Mouse (Mus musculus) forebrain, embryonic 11.5 days (tissue): ENCODE measurements around the gene Spag6. TPM values are rescaled to one million over a fixed set of nuclear protein-coding genes. Genes with fewer than 3 reads are reported as not detected.

Experiments used
- ATAC-seq: fragments of 200-750 bp; cut with Nextera tagmentation; replicated peaks from 2 replicates; pipeline ENCODE4 v1.8.0; 2017; ENCODE audit warnings: moderate TSS enrichment; ENCODE audit not compliant: low FRiP score
- DNase-seq: peaks from one replicate; pipeline ENCODE4 v3.0.0-alpha.2; 2017; ENCODE audit warnings: low spot score
- H3K27ac ChIP-seq: fragments of 300-500 bp; sonication (generic); 2 replicates; pipeline ENCODE4 v1.5.1; 2014; ENCODE audit warnings: low read depth, low read length
- H3K27me3 ChIP-seq: fragments of 300-500 bp; sonication (generic); 2 replicates; pipeline ENCODE4 v1.6.1; 2014; ENCODE audit warnings: mild to moderate bottlenecking, low read length, mixed read lengths; ENCODE audit not compliant: control insufficient read depth, insufficient read depth
- H3K36me3 ChIP-seq: fragments of 300-500 bp; sonication (generic); 2 replicates; pipeline ENCODE4 v1.6.1; 2014; ENCODE audit warnings: mild to moderate bottlenecking, low read length, moderate library complexity, mixed read lengths; ENCODE audit not compliant: control insufficient read depth, insufficient read depth
- H3K4me1 ChIP-seq: fragments of 300-500 bp; sonication (generic); replicated peaks from 2 replicates; pipeline ENCODE4 v1.6.1; 2014; ENCODE audit warnings: low read length, mixed read lengths; ENCODE audit not compliant: control insufficient read depth, insufficient read depth
- H3K4me2 ChIP-seq: fragments of 300-500 bp; sonication (generic); 2 replicates; pipeline ENCODE4 v1.6.1; 2014; ENCODE audit warnings: low read depth, mild to moderate bottlenecking, low read length, moderate library complexity, mixed read lengths; ENCODE audit not compliant: severe bottlenecking
- H3K4me3 ChIP-seq: fragments of 300-500 bp; sonication (generic); 2 replicates; pipeline ENCODE4 v1.5.1; 2014; ENCODE audit warnings: low read depth, low read length
- H3K9ac ChIP-seq: fragments of 300-500 bp; sonication (generic); 2 replicates; pipeline ENCODE4 v1.6.1; 2014; ENCODE audit warnings: low read length
- H3K9me3 ChIP-seq: fragments of 300-500 bp; sonication (generic); 2 replicates; pipeline ENCODE4 v1.6.1; 2016; ENCODE audit warnings: low read length, mixed read lengths; ENCODE audit not compliant: control insufficient read depth
- WGBS: fragments of 180-500 bp; shearing (Covaris S2); extraction: QIAGEN DNeasy Blood & Tissue Kit; methylation state at CpG from one replicate; pipeline ENCODE4 v1.1.7; 2014; 5-methylcytosine and 5-hydroxymethylcytosine counted together
- polyA plus RNA-seq: library from polyadenylated mRNA; unstranded; fragments of >200 nt; fragmentation: Nextera tagmentation; extraction: Ambion mirVana; gene quantifications from 2 replicates; pipeline ENCODE4 v1.2.1, GENCODE M21; 2014

The Spag6 gene
- polyA plus RNA-seq, 1 experiment from 2014 or later: 0.44 TPM

- no peaks in the 10 kb centered on the region for H3K36me3 ChIP-seq
- no peak overlapping the region for H3K27ac ChIP-seq
- no peak for DNase-seq
- no peak overlapping the region for H3K9ac ChIP-seq
- H3K27me3 ChIP-seq: peaks cover 14% of the 10 kb centered on the region
- WGBS: 87% methylated on average over 7 of the region's 7 CpGs
- H3K9me3 ChIP-seq: no peaks in the 10 kb centered on the region
- H3K4me1 ChIP-seq: peaks cover 7% of the 10 kb centered on the region
- no peak overlapping the region for H3K4me3 ChIP-seq
- no peak overlapping the region for H3K4me2 ChIP-seq
- ATAC-seq: no peak
These were observed 87.5 kb downstream of the Spag6 start for GRCm38 (mm10) chr2:18781296-18781695.

- H3K36me3 ChIP-seq: no peaks in the 10 kb centered on the region
- H3K9ac ChIP-seq: no peak overlapping the region
- ATAC-seq: no peak
- H3K27ac ChIP-seq: no peak overlapping the region
- DNase-seq: no peak
- no peaks in the 10 kb centered on the region for H3K9me3 ChIP-seq
- peaks cover 2% of the 10 kb centered on the region; the same call in 1 of the 2 replicates for H3K4me1 ChIP-seq
- H3K27me3 ChIP-seq: peaks cover 12% of the 10 kb centered on the region
- no peak overlapping the region for H3K4me2 ChIP-seq
- WGBS: 77% methylated on average over 4 of the region's 4 CpGs
- H3K4me3 ChIP-seq: no peak overlapping the region
These were observed 100.4 kb downstream of the Spag6 start for GRCm38 (mm10) chr2:18794261-18794660.

GRCm38 (mm10) chr2:18797776-18798175 lies 103.9 kb downstream of the Spag6 start:
- ATAC-seq (no peak), DNase-seq (no peak)
- Histone ChIP-seq H3K4me2 (no peak overlapping the region), H3K9ac (no peak overlapping the region), H3K27ac (no peak overlapping the region), H3K4me1 (peaks cover 23% of the 10 kb centered on the region), H3K27me3 (peaks cover 26% of the 10 kb centered on the region), H3K36me3 (no peaks in the 10 kb centered on the region), H3K9me3 (no peaks in the 10 kb centered on the region), H3K4me3 (no peak overlapping the region)
- WGBS: 30% methylated on average over 8 of the region's 8 CpGs

GRCm38 (mm10) chr2:18799265-18799965 lies 105.6 kb downstream of the Spag6 start:
- peak overlapping the region; percentile 44; the same call in 1 of the 2 replicates for H3K9ac ChIP-seq
- H3K4me3 ChIP-seq: peak overlapping the region; percentile 42
- H3K27ac ChIP-seq: no peak overlapping the region; the same call in 1 of the 2 replicates
- ATAC-seq: peak; percentile 20; the same call in 1 of the 2 replicates
- 12% methylated on average over 17 of the region's 17 CpGs for WGBS
- peaks cover 26% of the 10 kb centered on the region for H3K27me3 ChIP-seq
- DNase-seq: no peak
- H3K36me3 ChIP-seq: no peaks in the 10 kb centered on the region
- peaks cover 23% of the 10 kb centered on the region for H3K4me1 ChIP-seq
- no peaks in the 10 kb centered on the region for H3K9me3 ChIP-seq
- H3K4me2 ChIP-seq: peak overlapping the region; percentile 71

Other genes with a start within 250 kb of the Spag6 start
- 123 and 134 TPM in 2 replicates for gene Commd3, start 21.6 kb upstream of the Spag6 start, polyA plus RNA-seq
- 44.4 and 47.5 TPM in 2 replicates for gene Bmi1, start 17.0 kb upstream of the Spag6 start, polyA plus RNA-seq